Mouse (Mus musculus) lung, postnatal 4 days (tissue): Measurements from ENCODE around the gene Cox6b1.

ENCODE experiments used
- DNase-seq, 2 experiments: peaks; one replicate each; pipeline ENCODE4 v3.0.0; 2021

The Cox6b1 gene

GRCm38 (mm10) chr7:30625530-30626384 is at the start of gene Cox6b1:
Cox6b1 (minus strand) TSS chr7:30626151.
- peak; percentile 90 to 92 for DNase-seq

GRCm38 (mm10) chr7:30671480-30671879 is 45.5 kb upstream of the Cox6b1 start, which contains the start of gene Pmis2:
Pmis2 (minus strand) TSS chr7:30671605.
- DNase-seq = no peak

GRCm38 (mm10) chr7:30669229-30669628 is 43.3 kb upstream of the Cox6b1 start:
- DNase-seq = no peak

- DNase-seq = no peak
These were observed 39.4 kb upstream of the Cox6b1 start for GRCm38 (mm10) chr7:30665321-30665720.

GRCm38 (mm10) chr7:30664529-30665200 is 38.7 kb upstream of the Cox6b1 start, which contains the start of gene Haus5:
Haus5 (minus strand) TSS chr7:30664994.
- peak; percentile 90 to 93 for DNase-seq

GRCm38 (mm10) chr7:30649591-30650540 is 23.9 kb upstream of the Cox6b1 start, which contains the start of gene Rbm42:
Rbm42 (minus strand) TSS chr7:30650317.
- peak; percentile 98 to 99 for DNase-seq

- no peak for DNase-seq
These were observed 13.1 kb upstream of the Cox6b1 start for GRCm38 (mm10) chr7:30639083-30639482.

- no peak for DNase-seq
These were observed 10.4 kb upstream of the Cox6b1 start for GRCm38 (mm10) chr7:30636395-30636794.

GRCm38 (mm10) chr7:30635752-30636151 is 9.8 kb upstream of the Cox6b1 start, which contains the start of gene Etv2:
Etv2 (minus strand) TSS chr7:30635852.
- no peak for DNase-seq

- peak; percentile 65 to 69 for DNase-seq
These were observed 8.7 kb upstream of the Cox6b1 start for GRCm38 (mm10) chr7:30634621-30635020.

GRCm38 (mm10) chr7:30633762-30634412 is 7.9 kb upstream of the Cox6b1 start:
- no peak for DNase-seq

GRCm38 (mm10) chr7:30629013-30629412 is 3.1 kb upstream of the Cox6b1 start:
- DNase-seq = no peak

GRCm38 (mm10) chr7:30626647-30627046 is 696 bp upstream of the Cox6b1 start:
- DNase-seq = no peak

GRCm38 (mm10) chr7:30619202-30619601 is 6.7 kb downstream of the Cox6b1 start:
- DNase-seq = peak in 1 of 2 experiments; percentile 29

- no peak for DNase-seq
These were observed 7.3 kb downstream of the Cox6b1 start for GRCm38 (mm10) chr7:30618658-30619057.

GRCm38 (mm10) chr7:30615049-30615760 is 10.7 kb downstream of the Cox6b1 start:
- DNase-seq = no peak

GRCm38 (mm10) chr7:30614454-30614853 is 11.5 kb downstream of the Cox6b1 start:
- DNase-seq = no peak

GRCm38 (mm10) chr7:30613529-30614112 is 12.3 kb downstream of the Cox6b1 start:
- peak; percentile 67 to 77 for DNase-seq

- DNase-seq = no peak
These were observed 13.1 kb downstream of the Cox6b1 start, which contains the start of gene Upk1a for GRCm38 (mm10) chr7:30612654-30613402. Upk1a (minus strand) TSS chr7:30612847.

- DNase-seq = no peak
These were observed 15.9 kb downstream of the Cox6b1 start for GRCm38 (mm10) chr7:30610043-30610442.
